Mouse (Mus musculus) G1E-ER4 (cell line): ENCODE data around the gene Med23. TPM values are rescaled to one million over a fixed set of nuclear protein-coding genes. Genes with fewer than 3 reads are reported as not detected.

Experiments
- GATA1 ChIP-seq: IDR thresholded peaks from one replicate; pipeline ENCODE4 v1.8.0; 2012; ENCODE audit warnings: low read length, inconsistent platforms
- polyA plus RNA-seq: library from polyadenylated mRNA; stranded (reverse); fragments of >175 nt; gene quantifications from 2 replicates; pipeline ENCODE4 v1.2.3, GENCODE M21; 2012

Gene Med23
- polyA plus RNA-seq, 1 experiment: 11.0 TPM

- TF ChIP-seq GATA1: no peak
Observed at GRCm38 (mm10) chr10:24926962-24927720, 57.4 kb downstream of the Med23 start, which contains the start of gene Arg1. Gene Arg1, minus strand, starts transcription at chr10:24927484.

GRCm38 (mm10) chr10:24928072-24928471 lies 58.3 kb downstream of the Med23 start:
- no peak for TF ChIP-seq GATA1

- TF ChIP-seq GATA1: no peak
Observed at GRCm38 (mm10) chr10:24930143-24930542, 60.4 kb downstream of the Med23 start.

GRCm38 (mm10) chr10:24947871-24948270 lies 78.1 kb downstream of the Med23 start:
- no peak for TF ChIP-seq GATA1

GRCm38 (mm10) chr10:24948278-24948677 lies 78.5 kb downstream of the Med23 start:
- no peak for TF ChIP-seq GATA1

GRCm38 (mm10) chr10:24950223-24950622 lies 80.4 kb downstream of the Med23 start:
- TF ChIP-seq GATA1: no peak

- no peak for TF ChIP-seq GATA1
Observed at GRCm38 (mm10) chr10:24951575-24951974, 81.8 kb downstream of the Med23 start.

GRCm38 (mm10) chr10:24952549-24952948 lies 82.8 kb downstream of the Med23 start:
- TF ChIP-seq GATA1: no peak

GRCm38 (mm10) chr10:24953876-24954275 lies 84.1 kb downstream of the Med23 start:
- no peak for TF ChIP-seq GATA1

GRCm38 (mm10) chr10:24958280-24959042 lies 88.7 kb downstream of the Med23 start:
- no peak for TF ChIP-seq GATA1

GRCm38 (mm10) chr10:24959043-24959916 lies 89.5 kb downstream of the Med23 start:
- TF ChIP-seq GATA1: no peak

- TF ChIP-seq GATA1: no peak
Observed at GRCm38 (mm10) chr10:24961112-24961511, 91.3 kb downstream of the Med23 start.

- no peak for TF ChIP-seq GATA1
Observed at GRCm38 (mm10) chr10:24961889-24962288, 92.1 kb downstream of the Med23 start.

Other genes starting within 250 kb of the Med23 start
- not detected in 2 replicates for gene Enpp1, start 157.8 kb upstream of the Med23 start, polyA plus RNA-seq
- 0.10 and 0.23 TPM in 2 replicates for gene Enpp3, start 27.2 kb upstream of the Med23 start, polyA plus RNA-seq
- not detected in 2 replicates for gene Arg1, start 57.5 kb downstream of the Med23 start, polyA plus RNA-seq